Comparison of ENCODE assay signal across 14 mouse cellular contexts in the genomic region with DNA sequence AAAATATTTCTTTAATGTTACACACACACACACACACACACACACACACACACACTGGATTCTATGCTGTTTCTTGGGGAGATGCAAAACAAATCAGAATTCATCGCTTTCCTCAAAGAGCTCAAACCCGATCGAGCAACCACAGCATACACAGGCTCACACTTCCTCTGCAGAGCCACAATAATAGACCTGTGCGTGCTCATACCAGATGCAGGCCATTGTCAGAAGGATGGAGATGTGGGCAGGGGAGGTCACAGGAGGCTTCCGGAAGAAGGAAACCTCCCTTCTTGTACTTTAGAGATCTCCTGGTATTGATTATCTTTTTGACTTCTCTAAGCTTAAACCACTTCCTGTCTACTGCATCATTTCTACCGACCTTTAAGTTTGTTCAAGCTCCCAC.
DNase-seq lines count a peak whose midpoint lies in the region; ATAC-seq lines count a peak whose summit lies in the region.
"Had no signal": no experiment of that assay in that cellular context is flagged by ENCODE, and none has a peak within 500 bp of the region (broad histone marks: within the 10 kb centered on the region; RNA-seq: fewer than 3 reads in every experiment).

No protein-coding gene starts in this region.

- no peak for ATAC-seq in erythroblast, adult 5-6 weeks (replicated peaks; ENCODE audit: low FRiP score, poor library complexity, severe bottlenecking)
- ATAC-seq: hindbrain, embryonic 16.5 days; liver, embryonic 12.5 days had no signal

- DNase-seq in spleen, postnatal 36 days (ENCODE audit: low spot score in 2 of 2): peak; percentile 38 to 39
- no peak for DNase-seq in spleen, postnatal 4 days (ENCODE audit: low spot score in 2 of 2)
- peak; percentile 82 for DNase-seq in induced T-regulatory cell, adult 2 months (ENCODE audit: low read depth)
- DNase-seq in natural killer cell, adult 2 months (ENCODE audit: low spot score in 2 of 2): peak; percentile 22 to 28
- DNase-seq in thymus, postnatal 4 days: peak; percentile 23
- DNase-seq in testis, postnatal 10 days (ENCODE audit: low spot score): no peak
- no peak for DNase-seq in adrenal gland, adult (ENCODE audit: inconsistent age in 2 of 2, low spot score in 1 of 2)
- DNase-seq: cerebellum, adult 18-20 months; kidney, adult 2 months; layer of hippocampus, postnatal 36 days; right cerebral cortex, postnatal 25 days had no signal

Comparison
In these comparisons a context has a peak if more than half of its experiments do, and no peak if none do; other contexts are left out.
1. DNase-seq: peak in spleen, postnatal 36 days (2 of 2), induced T-regulatory cell, adult 2 months (single experiment), natural killer cell, adult 2 months (2 of 2) and thymus, postnatal 4 days (single experiment); none in spleen, postnatal 4 days (0 of 2), testis, postnatal 10 days (single experiment) and adrenal gland, adult (0 of 2).